Mouse (Mus musculus) heart, adult 8-10 months (tissue): ENCODE measurements around the gene Stk32c. TPM values are rescaled to one million over a fixed set of nuclear protein-coding genes. Genes with fewer than 3 reads are reported as not detected.
A peak's percentile ranks its signal among the peaks of the same experiment; 100 is the strongest.

ENCODE experiments used
- DNase-seq: peaks from one replicate; pipeline ENCODE4 v3.0.0; 2022; ENCODE audit warnings: low spot score
- total RNA-seq, 4 experiments: library from RNA; stranded (reverse); gene quantifications; 2 replicates each; pipeline ENCODE4 v1.2.4; 2022

The Stk32c gene
- total RNA-seq, 4 experiments from 2014 or later = 0.41 to 0.92 (median 0.43) TPM

DNA sequence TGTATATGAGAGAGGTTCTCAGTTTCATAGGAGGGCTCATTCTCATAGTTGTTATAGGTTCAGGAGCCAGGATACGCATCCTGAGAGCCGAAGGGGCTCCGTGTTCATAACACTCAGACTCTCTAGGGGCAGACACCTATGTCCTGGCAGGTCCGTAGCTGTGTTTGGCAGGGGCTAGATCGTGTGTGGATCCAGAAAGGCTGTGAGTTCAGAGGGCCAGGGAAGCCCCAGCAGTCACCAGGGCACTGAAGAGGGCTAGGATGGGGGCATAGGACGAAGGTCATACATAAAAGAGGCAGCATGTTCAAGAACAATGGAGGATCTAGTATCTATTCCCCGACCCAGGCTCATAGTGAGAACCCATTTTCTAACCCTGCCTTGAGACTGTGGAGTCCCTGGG is 117.8 kb downstream of the Stk32c start:
- no peak for DNase-seq

DNA sequence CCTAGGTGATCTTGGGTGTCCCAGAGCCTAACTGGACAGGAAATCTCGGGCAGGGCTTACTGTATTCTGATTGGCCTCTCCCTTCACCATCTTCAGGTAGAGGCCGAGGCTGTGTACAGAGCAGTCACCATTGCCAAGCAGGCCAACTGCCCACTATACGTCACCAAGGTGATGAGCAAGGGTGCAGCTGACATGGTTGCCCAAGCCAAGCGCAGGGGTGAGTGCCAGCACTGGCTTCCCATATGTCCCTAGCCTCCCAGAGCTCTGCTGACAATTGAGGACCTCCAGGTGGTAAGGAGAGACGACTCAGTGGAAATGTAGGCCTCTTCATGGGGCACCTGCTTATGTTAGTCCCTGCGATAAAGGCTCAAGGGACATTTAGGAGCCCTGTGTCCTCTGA is 118.3 kb downstream of the Stk32c start:
- DNase-seq = no peak

DNA sequence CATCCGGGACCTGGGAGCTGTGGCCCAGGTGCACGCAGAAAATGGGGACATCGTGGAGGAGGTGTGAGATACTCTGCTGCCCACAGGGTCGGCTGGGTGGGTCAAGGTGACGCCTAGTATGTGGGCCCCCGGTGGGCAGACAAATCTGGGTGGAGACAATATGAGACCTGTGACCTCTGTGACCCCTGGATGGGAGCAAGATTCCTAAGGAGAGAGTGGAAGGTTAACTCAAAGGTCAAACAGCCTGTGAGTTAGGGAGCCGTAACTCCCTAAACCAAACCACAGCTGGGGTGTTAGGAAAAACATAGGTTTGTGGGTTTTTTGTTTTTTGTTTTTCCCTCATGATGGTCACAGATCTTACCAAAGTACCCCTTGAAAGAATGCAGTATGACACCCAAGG is 119.3 kb downstream of the Stk32c start:
- DNase-seq = no peak

DNA sequence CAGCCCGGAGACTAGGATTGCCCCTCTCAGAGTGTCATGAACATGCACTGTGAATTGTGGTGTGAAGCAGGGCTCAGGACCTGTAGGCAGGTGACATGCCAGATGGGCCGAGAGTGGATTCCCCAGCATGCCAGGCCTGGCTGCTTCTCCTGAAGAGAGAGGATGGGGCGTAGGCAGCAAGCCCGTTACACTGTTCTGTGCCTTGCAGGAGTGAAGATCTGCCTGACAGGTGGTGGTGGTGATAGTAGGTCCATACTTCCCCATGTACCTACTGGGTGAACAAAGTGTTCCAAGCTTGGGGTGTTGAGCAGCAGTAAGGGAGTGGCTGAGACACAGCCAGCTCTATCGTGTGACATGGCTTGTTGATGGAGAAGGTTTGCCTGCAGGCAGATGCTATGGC is 120.0 kb downstream of the Stk32c start:
- DNase-seq = no peak

DNA sequence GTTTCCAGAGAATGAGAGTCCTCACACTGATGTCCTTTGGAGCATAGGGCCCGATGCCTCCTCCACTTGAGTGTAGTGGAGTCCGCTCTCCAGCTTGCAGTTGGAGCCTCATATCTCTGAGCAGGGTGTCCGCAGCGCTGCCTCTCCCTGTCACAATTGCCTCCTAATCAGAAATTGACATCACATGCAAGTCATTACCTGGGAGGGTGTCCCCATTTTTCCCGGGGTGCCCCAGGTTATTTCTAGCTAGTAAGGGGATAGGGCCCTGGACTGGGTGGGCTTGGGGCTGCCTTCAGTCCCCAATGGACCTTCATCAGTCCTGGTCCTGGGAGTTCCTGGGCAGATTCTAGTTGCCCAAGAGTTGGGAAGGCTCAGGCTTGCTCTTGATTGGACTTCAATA is 120.4 kb downstream of the Stk32c start:
- DNase-seq = no peak

DNA sequence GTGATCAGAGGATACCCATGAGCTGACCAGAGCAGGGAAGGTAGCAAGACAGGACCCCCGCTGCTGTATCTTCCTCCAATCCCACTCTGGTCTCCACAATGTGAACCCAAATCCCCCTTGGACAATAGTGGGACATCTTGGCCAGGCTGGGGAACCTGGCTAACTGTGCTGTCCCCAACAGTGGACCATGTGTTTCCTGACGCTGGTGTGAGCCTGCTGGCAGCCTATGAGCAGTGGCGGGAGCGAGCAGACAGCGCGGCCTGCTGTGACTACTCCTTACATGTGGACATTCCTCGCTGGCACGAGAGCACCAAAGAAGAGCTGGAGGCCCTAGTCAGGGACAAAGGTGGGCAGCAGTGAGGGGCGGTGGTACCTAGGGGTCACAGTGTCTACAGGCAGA is 121.4 kb downstream of the Stk32c start:
- no peak for DNase-seq

DNA sequence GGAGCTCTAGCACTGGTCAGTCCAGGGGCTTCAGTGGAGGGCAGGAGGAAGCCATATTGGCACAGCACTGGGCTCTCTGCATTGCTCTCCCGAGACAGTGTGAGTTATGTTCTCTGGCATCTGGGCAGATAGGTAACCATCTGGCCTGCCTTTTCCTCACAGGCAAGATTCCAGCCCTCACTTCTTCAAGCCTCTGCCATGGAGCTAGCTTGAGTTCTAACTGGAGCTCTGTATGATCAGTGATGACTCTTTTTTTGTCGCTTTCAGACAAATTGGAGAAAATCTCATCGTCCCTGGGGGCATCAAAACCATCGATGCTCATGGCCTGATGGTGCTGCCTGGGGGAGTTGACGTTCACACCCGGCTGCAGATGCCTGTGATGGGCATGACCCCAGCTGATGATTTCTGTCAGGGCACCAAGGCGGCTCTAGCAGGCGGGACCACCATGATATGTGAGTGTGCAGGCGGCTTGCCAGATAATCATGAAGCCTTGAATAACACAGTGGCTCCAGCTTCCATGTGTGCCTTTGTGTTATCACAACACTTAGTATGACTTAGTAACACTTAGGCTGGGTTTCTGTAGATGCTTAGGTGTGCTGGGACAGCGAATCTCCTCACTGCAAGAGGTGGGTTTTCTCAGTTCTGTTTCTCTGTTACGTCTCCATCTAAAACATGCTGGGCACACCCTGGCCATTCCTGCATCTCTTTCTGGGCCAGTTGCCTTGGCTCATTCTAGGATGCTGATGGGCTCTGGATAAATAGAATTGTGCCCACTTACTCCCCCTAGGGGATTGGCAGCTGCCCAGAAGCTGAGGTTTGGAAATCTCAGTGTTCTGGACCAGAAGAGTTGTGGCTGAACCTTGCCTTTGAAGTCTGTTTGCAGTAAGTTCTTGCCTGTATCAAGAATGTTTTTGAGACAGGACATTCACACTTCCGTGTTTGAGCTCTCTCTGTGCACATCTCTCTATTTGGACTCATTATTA is 122.9 kb downstream of the Stk32c start:
- no peak for DNase-seq

DNA sequence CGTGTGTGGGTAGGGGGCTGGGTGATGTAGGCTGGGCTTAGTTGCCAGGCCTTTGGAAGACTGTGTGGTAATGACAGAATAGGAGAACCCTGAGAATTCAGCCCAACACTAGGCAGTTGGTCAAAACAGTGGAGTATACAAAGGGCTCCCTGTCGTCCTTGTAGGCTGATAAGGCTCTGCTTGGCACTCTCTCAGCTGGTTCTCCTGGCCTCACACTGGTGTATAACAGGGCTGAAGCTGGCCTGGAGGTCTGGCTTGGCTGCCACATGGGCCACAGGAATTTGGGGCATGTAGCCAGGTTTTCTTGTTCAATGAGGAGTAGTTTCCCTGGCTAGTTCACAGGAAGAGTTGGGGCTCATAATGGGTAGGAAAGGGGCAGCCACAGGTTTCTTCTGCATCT is 125.3 kb downstream of the Stk32c start:
- DNase-seq = peak; percentile 44

DNA sequence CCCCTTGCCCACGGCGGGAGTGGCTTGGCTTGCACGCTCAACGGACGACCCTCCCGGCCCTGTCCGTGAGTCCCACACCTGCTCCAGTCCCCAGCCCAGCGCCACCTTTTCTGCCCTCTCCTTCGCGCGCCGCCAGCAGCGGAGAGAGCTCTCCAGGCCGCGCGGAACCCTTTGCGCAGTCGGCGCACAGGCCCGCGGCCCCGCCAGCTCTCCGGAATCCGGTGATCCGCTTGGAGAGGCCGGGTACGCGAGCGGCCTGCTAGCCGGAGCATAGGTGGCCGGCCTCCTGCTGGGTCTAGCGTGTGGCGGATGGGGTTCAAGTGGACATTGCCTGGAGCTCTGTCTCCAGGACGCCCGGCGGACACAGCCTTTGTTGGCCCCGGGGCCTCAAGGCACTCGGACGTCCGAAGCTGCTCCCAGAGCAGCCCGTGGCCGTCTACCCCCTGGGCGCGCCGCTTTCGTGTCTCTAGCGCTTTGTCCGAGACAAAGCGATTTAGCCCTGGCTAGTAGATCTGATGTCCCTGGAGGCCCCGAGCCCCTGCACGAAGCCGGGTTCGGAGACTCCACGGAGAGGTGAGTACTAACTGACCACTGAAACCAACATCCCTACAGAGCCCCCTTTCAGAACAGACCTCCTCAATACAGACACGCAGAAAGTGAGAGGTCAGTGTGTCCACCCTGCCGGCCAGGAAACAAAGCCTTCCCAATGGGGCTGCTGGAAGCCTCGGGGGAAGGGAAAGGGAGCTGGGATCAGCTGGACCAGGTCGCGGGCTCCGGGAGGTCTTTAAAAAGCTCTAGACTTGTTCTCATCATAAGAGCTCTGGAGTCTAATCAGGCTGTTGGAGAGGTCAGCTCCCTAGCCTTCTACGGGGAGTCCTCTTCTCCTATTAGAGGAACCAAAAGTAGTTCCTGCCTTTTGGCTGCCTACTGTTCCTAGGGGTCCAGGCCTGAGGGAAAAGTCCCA is 126.6 kb downstream of the Stk32c start:
- DNase-seq = no peak

DNA sequence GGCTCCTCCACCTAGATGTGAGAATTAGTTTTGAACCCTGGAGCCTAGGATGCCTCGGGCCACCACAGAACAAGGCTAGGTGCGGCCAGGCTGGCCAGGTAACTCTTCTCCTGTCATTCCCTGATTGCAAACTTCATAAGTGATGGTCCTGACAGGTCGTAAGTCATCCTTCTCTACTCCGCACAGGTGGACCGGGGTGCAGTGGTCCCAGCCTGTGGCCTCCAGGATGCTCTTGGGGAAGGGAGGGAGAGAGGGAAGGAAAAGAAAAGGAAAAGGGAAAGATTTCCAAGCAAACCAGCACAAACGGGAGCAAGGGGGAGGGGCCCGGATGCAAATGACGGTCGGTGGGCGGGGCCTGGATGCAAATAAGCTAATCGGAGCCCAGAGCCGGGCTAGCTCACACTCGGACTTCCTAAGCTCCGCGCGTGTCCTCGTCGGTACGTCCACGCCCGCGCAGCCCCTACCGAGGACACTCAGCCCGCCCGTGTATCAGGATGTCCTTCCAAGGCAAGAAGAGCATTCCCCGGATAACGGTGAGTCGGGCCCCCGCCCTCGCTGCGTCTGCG is 127.4 kb downstream of the Stk32c start, which contains the start of gene Dpysl4:
TSS of gene Dpysl4 (plus strand) at position 373 of the 566 bp plus-strand sequence.
- DNase-seq = peak; percentile 11

DNA sequence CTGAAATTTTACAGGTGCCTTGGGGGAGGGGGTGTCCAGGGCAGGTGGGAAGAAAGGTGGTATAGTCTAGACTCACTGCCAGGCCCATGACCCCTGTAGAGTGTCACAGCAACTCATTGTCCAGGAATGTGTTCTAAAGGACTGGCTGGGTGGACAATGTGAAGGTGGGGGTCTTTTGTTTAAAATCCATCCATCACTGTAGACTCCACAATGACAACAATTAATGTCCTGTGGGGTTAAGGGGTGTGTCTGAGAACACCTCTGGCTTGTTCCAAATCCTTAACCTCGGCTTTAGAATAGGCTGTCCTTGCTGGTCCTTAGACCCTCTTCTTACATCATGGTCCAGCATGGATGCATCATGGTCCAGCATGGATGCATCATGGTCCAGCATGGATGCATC is 128.8 kb downstream of the Stk32c start:
- no peak for DNase-seq

DNA sequence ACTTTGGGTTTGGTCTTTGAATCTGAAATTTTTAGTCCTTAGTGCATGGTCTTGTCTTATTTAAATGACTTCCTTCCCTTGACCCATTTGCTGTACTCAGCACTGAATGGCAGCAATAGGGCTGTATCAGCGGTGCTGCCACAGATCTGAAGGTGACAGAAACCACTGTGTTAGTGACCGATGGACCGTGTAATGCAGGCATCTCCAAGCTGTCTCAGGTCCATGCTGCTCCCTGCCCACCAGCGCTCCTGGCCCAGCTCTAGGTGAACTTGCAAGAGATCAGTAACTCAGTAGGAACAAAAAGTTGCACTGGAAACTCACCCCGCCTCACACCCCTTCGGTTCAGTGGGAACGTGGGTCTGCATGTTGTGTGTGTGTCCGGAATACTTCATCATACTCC is 130.8 kb downstream of the Stk32c start:
- no peak for DNase-seq

DNA sequence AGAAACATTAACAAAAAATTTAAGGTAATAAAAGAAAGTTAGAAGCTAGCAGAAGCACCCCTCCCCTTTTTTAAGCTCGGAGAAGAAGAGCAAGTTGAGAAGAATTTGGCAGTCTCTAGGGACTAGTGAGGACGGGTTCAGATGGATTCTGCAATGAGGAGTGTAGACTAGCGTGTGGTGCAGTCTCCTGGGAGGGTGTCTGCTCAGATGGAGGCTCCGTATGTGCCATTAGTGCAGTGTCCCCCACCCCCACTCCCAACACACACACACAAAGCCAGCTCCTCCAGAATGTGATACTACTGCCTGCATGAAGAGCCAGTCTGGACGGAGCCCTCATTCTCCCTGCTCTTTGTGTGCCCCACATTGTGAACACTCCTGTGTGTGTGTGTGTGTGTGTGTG is 131.9 kb downstream of the Stk32c start:
- no peak for DNase-seq

DNA sequence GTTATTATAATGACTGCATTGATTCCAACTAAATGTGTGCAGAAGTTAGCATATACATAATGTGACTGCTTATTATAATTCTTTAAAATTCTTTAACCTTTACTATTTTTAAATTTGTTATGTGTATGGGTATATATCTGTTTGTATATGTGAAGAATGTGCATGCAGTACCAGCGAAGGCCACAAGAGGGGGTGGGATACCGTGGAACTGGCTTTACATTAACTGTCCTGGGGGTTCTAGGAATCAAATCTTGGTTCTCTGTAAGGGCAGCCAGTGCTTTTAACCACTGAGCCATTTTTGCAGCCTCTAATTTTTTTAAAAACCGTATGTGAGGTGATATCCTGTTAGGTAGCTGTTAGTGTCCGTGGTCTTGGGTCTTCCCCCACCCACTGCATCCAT is 132.4 kb downstream of the Stk32c start:
- DNase-seq = no peak

DNA sequence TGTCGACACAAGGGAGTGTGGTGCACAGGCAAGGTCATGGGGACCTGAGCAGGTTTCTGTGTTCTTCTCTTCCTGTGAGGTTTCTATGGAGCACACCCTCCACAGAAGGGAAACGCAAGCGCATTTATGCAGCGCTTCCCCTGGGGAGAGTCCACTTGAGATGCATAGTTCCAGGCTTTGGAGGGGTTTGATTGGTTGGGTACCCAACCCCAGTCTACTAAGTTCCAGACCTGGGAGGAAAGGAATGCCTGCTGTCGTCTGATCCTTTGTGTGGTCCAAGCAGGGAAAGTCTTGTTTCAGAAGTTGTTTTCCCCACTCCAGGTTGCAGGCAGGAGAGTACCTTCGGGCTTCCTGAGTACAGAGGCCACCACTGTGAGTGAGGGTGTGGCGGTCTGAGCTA is 134.0 kb downstream of the Stk32c start:
- DNase-seq = no peak

DNA sequence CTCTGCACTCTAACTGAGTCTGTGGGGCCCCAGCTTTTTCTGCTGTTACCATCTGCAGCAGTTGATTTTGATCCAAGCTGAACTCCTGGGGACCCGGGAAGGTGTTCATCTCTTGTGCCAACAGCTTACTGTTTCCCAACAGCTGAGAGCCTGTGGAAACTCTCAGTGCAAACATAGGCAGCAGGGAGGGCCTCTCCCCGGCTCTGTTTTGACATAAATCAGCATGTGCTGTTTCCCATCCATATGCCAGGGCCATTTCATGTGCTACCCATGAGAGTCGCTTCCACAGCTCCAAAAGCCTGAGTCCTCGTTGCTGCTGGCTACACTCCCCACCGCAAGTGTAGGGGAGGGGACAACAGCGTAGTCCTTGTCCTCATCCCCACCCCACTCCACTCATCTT is 134.9 kb downstream of the Stk32c start:
- DNase-seq = no peak

DNA sequence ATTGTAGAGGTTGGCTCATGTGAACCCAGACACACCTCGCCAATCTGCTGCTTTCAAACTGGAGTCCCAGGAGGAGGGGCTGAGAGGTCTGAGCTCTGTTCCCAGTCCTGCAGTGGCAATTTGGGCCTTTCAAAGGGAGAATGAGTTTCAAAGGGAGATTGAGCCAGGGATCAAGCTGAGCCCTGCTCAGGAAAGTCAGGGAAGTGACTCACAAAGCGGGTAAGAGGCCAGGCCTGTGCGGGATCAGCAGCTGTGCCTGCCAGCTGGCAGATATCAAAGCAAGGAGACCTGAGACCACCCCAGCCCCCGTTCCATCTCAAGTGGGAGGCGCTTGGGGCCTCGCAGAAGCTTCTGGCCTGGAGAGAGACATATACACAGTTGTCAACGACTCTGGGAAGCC is 135.8 kb downstream of the Stk32c start:
- DNase-seq = no peak

DNA sequence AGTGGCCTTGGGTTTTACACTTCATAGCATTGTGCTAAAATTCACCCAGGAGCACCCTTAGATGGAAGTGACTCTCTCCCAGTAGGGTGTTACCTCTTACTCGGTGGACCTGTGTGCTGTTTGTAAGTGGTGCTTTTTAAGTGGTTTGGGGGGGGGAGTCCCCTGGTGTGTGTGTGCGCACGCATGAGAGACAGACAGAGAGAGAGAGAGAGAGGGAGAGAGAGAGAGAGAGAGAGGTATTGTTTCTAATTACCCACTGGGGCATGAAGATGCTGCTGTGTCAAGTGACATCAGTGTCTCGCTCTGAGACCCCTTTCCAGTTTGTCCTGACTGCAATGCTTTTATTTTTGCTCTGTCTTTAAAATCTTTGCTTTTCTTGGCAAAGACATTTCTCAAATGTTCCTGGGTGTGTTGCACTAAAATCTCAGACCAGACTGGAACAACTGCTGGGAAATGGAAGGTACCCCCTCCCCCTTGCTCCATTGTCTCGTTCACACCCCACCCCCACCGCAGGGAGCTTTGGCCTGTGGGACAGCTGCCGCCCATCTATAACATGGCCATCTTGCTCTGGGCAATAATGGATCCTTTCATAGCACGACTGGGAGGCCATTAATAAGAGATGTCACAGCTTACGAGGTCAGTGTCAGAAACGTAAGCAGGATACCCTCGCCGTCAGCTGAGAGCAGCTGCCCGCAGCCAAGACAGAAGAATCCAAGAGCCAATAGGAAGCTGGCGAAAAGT is 137.9 kb downstream of the Stk32c start:
- DNase-seq = no peak

DNA sequence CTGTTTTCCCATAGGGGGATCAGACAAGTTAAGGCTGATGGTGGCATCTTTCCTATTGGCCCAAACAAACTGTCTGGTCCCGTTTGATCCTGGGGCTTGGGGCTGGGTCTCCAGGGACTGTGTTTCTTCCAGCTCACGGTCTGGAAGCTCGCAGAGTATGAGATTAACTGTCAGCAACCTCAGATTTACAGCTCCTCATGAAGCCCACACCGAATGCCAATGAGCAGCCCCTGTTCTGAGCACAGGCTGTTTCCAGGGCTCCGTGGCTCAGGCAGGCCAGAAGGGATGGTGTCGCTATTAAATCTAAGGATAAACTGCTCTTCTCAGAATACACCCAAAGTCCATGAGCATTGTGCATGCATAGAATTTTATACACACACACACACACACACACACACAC is 138.9 kb downstream of the Stk32c start:
- DNase-seq = no peak

DNA sequence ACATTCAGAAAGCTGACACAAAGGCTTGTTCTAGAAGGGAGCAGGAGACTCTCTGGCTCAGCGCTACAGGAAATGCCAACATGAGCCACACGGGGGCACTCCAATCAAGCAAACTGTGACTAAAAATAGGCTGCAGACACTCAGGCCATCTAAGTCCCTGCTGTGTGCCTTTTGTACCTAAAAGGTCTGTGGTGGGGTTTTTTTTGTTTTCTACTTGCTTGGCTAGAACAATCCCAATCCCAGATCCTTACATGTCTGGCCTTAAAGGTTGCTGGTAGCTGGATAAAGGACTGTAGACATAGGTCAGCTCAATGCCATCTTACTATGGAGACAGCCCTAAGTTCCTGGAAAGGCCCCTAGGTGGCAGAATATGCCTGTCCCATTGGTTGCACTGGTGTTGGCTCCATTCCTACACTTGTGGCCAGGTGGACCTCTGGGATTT is 144.9 kb downstream of the Stk32c start:
- DNase-seq = peak; percentile 41

DNA sequence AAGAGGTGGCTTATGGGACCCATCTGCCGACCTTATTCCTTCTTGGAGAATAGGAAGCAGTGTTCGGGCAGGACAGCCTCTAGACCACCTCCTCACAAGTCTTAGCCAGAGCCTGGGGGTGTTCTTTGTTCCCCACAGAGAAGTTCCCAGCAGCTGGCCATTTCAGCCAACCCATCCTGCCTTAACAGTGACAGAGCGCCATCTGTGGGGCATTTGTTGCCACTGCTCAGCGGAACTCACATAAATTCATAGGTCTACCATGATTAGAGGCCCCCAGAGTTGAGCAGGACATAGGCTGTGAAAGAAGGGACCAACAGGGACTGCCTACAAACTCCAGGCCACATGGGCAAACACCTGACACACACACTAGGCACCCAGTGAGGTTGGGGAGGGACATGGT is 149.7 kb downstream of the Stk32c start:
- DNase-seq = no peak
